Mouse (Mus musculus) liver, postnatal 0 days (tissue): ENCODE data around the gene Zfp597. TPM values are rescaled to one million over a fixed set of nuclear protein-coding genes. Genes with fewer than 3 reads are reported as not detected.
"Not testable (repeated sequence)": the region's sequence is repeated elsewhere in the genome, so short reads cannot be mapped to it uniquely, and the experiment has no call there.

Experiments used
- ATAC-seq: fragments of 200-750 bp; cut with Nextera tagmentation; 2 replicates; pipeline ENCODE4 v1.8.0; 2017; ENCODE audit warnings: mild to moderate bottlenecking, moderate library complexity
- DNase-seq: peaks from one replicate; pipeline ENCODE4 v3.0.0-alpha.2; 2016
- H3K27ac ChIP-seq: fragments of 300-500 bp; sonication (generic); 2 replicates; pipeline ENCODE4 v1.5.1; 2014; ENCODE audit warnings: antibody characterized with exemption, moderate library complexity, mild to moderate bottlenecking, low read depth
- H3K27me3 ChIP-seq: fragments of 300-500 bp; sonication (generic); 2 replicates; pipeline ENCODE4 v1.6.1; 2014; ENCODE audit warnings: low read length, control low read depth, mixed read lengths; ENCODE audit not compliant: insufficient read depth
- H3K36me3 ChIP-seq: fragments of 300-500 bp; sonication (generic); replicated peaks from 2 replicates; pipeline ENCODE4 v1.6.1; 2014; ENCODE audit warnings: mild to moderate bottlenecking, control low read depth, low read length, moderate library complexity, mixed read lengths; ENCODE audit not compliant: insufficient read depth
- H3K4me1 ChIP-seq: fragments of 300-500 bp; sonication (generic); 2 replicates; pipeline ENCODE4 v1.6.1; 2014; ENCODE audit warnings: antibody characterized with exemption, mild to moderate bottlenecking, control low read depth; ENCODE audit not compliant: insufficient read depth
- H3K4me2 ChIP-seq: fragments of 300-500 bp; sonication (generic); 2 replicates; pipeline ENCODE4 v1.6.1; 2014; ENCODE audit warnings: low read depth, mild to moderate bottlenecking, low read length, moderate library complexity, mixed read lengths
- H3K4me3 ChIP-seq: fragments of 300-500 bp; sonication (generic); 2 replicates; pipeline ENCODE4 v1.5.1; 2014; ENCODE audit warnings: low read depth, low read length
- H3K9ac ChIP-seq: fragments of 300-500 bp; sonication (generic); replicated peaks from 2 replicates; pipeline ENCODE4 v1.6.1; 2014; ENCODE audit warnings: mild to moderate bottlenecking, moderate library complexity
- H3K9me3 ChIP-seq: fragments of 300-500 bp; sonication (generic); 2 replicates; pipeline ENCODE4 v1.6.1; 2016; ENCODE audit warnings: mild to moderate bottlenecking, control low read depth, low read length, mixed read lengths
- CTCF ChIP-seq: sonication (generic); IDR thresholded peaks from 2 replicates; pipeline ENCODE4 v1.5.1; 2016; ENCODE audit warnings: antibody characterized with exemption, low read depth
- EP300 ChIP-seq: IDR thresholded peaks from 2 replicates; pipeline ENCODE4 v1.6.1; 2016; ENCODE audit warnings: antibody characterized with exemption, low read depth, mild to moderate bottlenecking
- WGBS: fragments of 180-500 bp; shearing (Covaris S2); extraction: QIAGEN DNeasy Blood & Tissue Kit; methylation state at CpG from one replicate; pipeline ENCODE4 v1.1.7; 2014; ENCODE audit not compliant: insufficient replicate concordance; 5-methylcytosine and 5-hydroxymethylcytosine counted together
- polyA plus RNA-seq: library from polyadenylated mRNA; unstranded; fragments of >200 nt; fragmentation: Nextera tagmentation; extraction: Ambion mirVana; gene quantifications from 2 replicates; pipeline ENCODE4 v1.2.1, GENCODE M21; 2015

Gene Zfp597
- polyA plus RNA-seq, 1 experiment from 2014 or later = 2.7 TPM

DNA sequence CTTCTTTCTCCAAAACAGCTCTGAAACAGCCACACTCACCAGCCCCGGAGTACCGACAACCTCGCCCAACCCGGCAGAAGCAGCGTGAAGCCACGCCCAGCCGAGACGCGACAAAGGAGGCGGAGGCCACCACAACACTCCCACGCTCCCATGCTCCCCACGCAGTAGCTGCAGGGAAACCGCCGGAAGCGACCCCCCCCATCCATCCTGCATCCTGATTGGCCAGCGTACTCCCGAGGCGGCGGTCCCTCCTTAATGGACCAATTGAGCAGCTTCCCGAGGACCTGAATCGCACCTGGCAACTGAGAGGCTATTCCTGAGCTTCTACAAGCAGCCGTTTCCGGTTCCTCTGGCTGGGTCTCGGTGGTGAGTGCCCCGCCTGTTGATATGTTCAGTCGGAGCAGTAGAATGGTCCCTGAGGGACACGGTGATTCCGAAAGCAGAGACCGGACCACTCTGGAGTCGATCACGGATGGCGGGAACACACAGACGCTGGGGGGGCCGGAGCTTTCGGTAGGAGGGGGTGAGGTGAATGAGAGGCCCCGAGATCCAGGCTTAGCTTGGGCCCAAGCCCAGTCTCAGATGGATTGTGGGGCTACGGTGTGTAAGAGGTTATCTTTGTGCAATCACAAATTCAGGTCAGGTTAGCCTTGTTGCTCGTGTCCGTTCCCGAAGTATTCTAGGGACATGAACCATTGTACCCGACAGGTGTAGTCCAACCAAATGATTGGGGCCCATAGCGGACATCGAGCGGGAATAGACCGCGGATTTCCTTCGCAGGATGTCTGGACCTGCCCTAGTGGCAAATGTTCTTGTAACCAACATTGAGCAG is 11.9 kb downstream of the Zfp597 start, which contains the start of gene Naa60:
Gene Naa60 (plus strand): TSS at position 160 of the 832 bp plus-strand sequence.
- TF ChIP-seq CTCF (no peak), EP300 (no peak)
- peak within 1 kb of the TSS; percentile 54 for H3K4me3 ChIP-seq
- H3K9ac ChIP-seq = peak within 1 kb of the TSS; percentile 66
- DNase-seq = peak; percentile 92
- H3K27ac ChIP-seq = peak within 1 kb of the TSS; percentile 79
- no peaks in the 10 kb centered on the region for H3K9me3 ChIP-seq
- 5% methylated on average over 47 of the region's 47 CpGs for WGBS
- H3K4me2 ChIP-seq = peak within 1 kb of the TSS; percentile 84
- peaks cover 7% of the 10 kb centered on the region; the same call in 1 of the 2 replicates for H3K36me3 ChIP-seq
- peaks cover 8% of the 10 kb centered on the region for H3K4me1 ChIP-seq
- H3K27me3 ChIP-seq = no peaks in the 10 kb centered on the region
- peak; percentile 96 for ATAC-seq

- peaks cover 7% of the 10 kb centered on the region; the same call in 1 of the 2 replicates for H3K36me3 ChIP-seq
- H3K4me2 ChIP-seq = peak overlapping the region; percentile 84
- peak overlapping the region; percentile 69 for H3K27ac ChIP-seq
- peak overlapping the region; percentile 66 for H3K9ac ChIP-seq
- WGBS = 2% methylated on average over 16 of the region's 16 CpGs
- H3K4me3 ChIP-seq = peak overlapping the region; percentile 54
- H3K4me1 ChIP-seq = peaks cover 8% of the 10 kb centered on the region
- DNase-seq = no peak
- no peaks in the 10 kb centered on the region for H3K27me3 ChIP-seq
- H3K9me3 ChIP-seq = no peaks in the 10 kb centered on the region
- no peak for TF ChIP-seq EP300
- TF ChIP-seq CTCF = no peak
- ATAC-seq = peak; percentile 18; the same call in 1 of the 2 replicates
Observed at GRCm38 (mm10) chr16:3871815-3872214, 12.5 kb downstream of the Zfp597 start.

DNA sequence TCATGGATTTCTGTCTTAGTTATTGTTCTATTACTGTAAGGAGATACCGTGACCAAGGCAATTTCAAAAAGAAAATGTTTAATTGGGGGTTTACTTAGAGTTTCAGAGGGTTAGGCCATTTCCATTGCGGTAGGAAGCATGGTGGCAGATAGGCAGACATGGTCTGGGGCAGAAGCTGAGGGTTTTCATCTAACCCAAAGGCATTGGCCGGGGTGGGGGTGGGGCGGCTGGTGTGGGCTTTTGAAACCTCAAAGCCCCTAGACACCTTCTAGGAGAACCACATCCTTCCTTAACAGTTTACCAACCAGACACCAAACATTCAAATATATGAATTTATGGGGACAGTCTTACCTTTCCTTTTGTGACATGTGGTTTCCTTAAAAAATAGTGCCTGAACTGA is 25.1 kb downstream of the Zfp597 start:
- TF ChIP-seq CTCF = no peak
- Histone ChIP-seq H3K9ac (no peak overlapping the region), H3K36me3 (peaks cover 24% of the 10 kb centered on the region), H3K4me3 (no peak overlapping the region), H3K4me2 (no peak overlapping the region), H3K9me3 (no peaks in the 10 kb centered on the region), H3K27ac (no peak overlapping the region), H3K27me3 (no peaks in the 10 kb centered on the region), H3K4me1 (no peaks in the 10 kb centered on the region)
- DNase-seq (no peak), ATAC-seq (no peak)
- WGBS = 43% methylated on average over 4 of the region's 4 CpGs

DNA sequence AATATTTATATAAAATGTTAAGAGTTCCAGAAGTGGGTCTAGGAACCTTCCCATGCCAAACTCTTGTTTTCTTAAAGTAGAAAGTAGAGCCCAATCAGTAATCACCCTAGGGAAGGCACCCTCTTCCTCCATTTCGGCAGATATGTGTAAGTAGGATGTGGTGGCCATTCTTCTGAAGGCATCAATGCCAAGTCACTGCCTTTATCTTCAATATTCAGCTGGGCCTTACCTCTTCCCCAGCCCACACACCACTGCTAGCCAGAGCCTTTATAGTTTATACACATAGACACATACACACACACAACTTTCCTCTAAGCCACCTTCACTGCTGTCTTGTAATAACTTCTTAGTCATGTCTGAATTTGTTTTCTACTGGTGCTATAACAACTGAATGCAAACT is 28.6 kb downstream of the Zfp597 start:
- no peak overlapping the region for H3K9ac ChIP-seq
- no peaks in the 10 kb centered on the region for H3K4me1 ChIP-seq
- no peaks in the 10 kb centered on the region for H3K27me3 ChIP-seq
- no peak overlapping the region for H3K4me2 ChIP-seq
- H3K9me3 ChIP-seq = no peaks in the 10 kb centered on the region
- no peak for DNase-seq
- TF ChIP-seq EP300 (no peak), CTCF (no peak)
- no peak for ATAC-seq
- H3K36me3 ChIP-seq = peaks cover 10% of the 10 kb centered on the region
- H3K27ac ChIP-seq = no peak overlapping the region
- WGBS = 55% methylated on average over 1 of the region's 1 CpGs
- H3K4me3 ChIP-seq = no peak overlapping the region

DNA sequence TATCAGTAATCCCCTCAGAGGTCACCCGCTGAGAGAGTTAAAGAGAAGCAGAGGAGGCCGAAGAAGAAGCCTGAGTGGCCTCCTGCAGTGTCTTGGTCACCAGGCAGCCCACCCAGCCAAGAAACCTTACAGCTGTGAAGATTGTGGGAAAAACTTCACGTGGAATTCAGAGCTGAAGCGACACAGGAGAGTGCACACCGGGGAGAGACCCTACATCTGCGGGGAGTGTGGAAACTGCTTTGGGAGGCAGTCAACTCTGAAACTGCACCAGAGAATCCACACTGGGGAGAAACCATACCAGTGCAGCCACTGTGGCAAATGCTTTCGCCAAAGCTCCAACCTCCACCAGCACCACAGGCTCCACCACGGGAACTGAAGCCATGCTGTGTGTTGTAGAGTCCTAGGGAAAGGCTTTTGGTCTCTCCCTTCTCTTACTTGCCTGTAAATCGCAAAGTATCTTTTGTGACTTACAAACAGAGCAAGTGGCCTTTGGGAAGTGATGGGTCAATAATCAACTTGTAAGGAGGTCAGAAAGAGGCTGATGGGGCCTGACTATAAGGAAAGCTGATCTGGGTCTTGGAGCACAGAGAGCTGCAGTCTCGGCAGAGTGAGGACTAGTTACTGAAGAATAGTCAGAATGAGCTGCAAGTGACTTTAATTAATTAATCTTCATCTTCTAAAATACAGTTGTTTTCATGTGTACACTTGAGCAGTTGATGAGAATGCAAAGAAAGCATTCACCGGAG is 29.8 kb downstream of the Zfp597 start:
- Histone ChIP-seq H3K4me1 (no peaks in the 10 kb centered on the region), H3K27me3 (no peaks in the 10 kb centered on the region), H3K36me3 (peaks cover 6% of the 10 kb centered on the region), H3K27ac (no peak overlapping the region), H3K9ac (no peak overlapping the region), H3K4me2 (no peak overlapping the region), H3K9me3 (no peaks in the 10 kb centered on the region), H3K4me3 (no peak overlapping the region)
- ATAC-seq (no peak), DNase-seq (no peak)
- no peak for TF ChIP-seq EP300
- no peak for TF ChIP-seq CTCF
- WGBS = 70% methylated on average over 11 of the region's 11 CpGs

DNA sequence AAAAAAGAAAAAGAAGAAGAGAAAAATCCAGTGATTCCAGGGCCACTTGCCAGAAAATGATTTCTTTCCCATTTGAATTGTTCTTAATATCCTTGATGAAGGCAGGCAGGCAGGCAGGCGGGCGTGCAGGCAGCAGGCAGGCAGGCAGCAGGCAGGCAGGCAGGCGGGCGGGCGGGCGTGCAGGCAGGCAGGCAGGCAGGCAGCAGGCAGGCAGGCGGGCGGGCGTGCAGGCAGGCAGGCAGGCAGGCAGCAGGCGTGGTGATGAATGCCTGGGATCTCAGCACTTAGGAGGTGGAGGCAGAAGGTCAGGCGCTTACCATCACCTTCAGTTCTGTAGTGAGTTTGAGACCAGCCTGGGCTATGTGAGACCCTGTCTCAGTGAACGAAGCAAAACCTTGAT is 31.8 kb downstream of the Zfp597 start:
- WGBS = 76% methylated on average over 9 of the region's 12 CpGs
- Histone ChIP-seq H3K4me2 (no peak overlapping the region), H3K4me1 (peaks cover 5% of the 10 kb centered on the region), H3K4me3 (no peak overlapping the region), H3K27me3 (no peaks in the 10 kb centered on the region), H3K9me3 (no peaks in the 10 kb centered on the region), H3K9ac (no peak overlapping the region), H3K36me3 (peaks cover 6% of the 10 kb centered on the region), H3K27ac (no peak overlapping the region)
- no peak for TF ChIP-seq EP300
- TF ChIP-seq CTCF = no peak
- DNase-seq (no peak), ATAC-seq (no peak)

GRCm38 (mm10) chr16:3851301-3851700 is 33.1 kb downstream of the Zfp597 start:
- not testable (repeated sequence) for H3K27me3 ChIP-seq, H3K4me1 ChIP-seq, ATAC-seq, H3K36me3 ChIP-seq, H3K9ac ChIP-seq, H3K27ac ChIP-seq, DNase-seq, H3K4me3 ChIP-seq, H3K9me3 ChIP-seq, H3K4me2 ChIP-seq
- 81% methylated on average over 13 of the region's 13 CpGs for whole genome bisulfite sequencing
